Mouse (Mus musculus) liver, postnatal 0 days (tissue): ENCODE measurements around the gene Slc16a10.
A peak's percentile ranks its signal among the peaks of the same experiment; 100 is the strongest.

Experiments used
- CTCF ChIP-seq: sonication (generic); IDR thresholded peaks from 2 replicates; pipeline ENCODE4 v1.5.1; 2016; ENCODE audit warnings: antibody characterized with exemption, low read depth
- EP300 ChIP-seq: IDR thresholded peaks from 2 replicates; pipeline ENCODE4 v1.6.1; 2016; ENCODE audit warnings: antibody characterized with exemption, low read depth, mild to moderate bottlenecking

- TF ChIP-seq CTCF (peak; percentile 31), EP300 (no peak)
Observed at GRCm38 (mm10) chr10:40024554-40025428, 117.3 kb downstream of the Slc16a10 start, which contains the start of gene Mfsd4b1.
